Mouse (Mus musculus): ENCODE measurements around the gene Pou6f1.
"Not testable (repeated sequence)": the region's sequence is repeated elsewhere in the genome, so short reads cannot be mapped to it uniquely, and the experiment has no call there.

Gene Pou6f1

GRCm38 (mm10) chr15:100599276-100600046 is at the start of gene Pou6f1:
Gene Pou6f1, minus strand, starts transcription at chr15:100599984.
- peak; percentile 56 for DNase-seq

DNA sequence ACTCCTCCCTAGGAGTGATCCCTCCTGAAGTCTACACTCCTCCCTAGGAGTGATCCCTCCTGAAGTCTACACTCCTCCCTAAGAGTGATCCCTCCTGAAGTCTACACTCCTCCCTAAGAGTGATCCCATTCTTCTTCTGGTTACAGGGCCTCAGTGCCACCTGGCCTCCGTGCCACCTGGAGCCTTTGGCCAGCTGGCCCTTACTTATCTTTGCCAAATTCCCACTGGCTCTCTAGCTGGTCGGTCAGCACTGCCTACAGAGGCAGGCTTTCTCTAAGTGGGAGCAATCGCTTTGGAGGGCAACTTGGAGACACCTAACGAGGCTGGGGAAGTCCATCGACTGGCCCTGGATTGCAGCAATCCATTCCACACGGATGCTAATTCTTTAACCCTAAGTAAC is 46.4 kb upstream of the Pou6f1 start:
- DNase-seq = no peak

GRCm38 (mm10) chr15:100642451-100642850 is 42.7 kb upstream of the Pou6f1 start:
- no peak for DNase-seq

- DNase-seq = no peak
Measured at GRCm38 (mm10) chr15:100641226-100641810, 41.5 kb upstream of the Pou6f1 start.

DNA sequence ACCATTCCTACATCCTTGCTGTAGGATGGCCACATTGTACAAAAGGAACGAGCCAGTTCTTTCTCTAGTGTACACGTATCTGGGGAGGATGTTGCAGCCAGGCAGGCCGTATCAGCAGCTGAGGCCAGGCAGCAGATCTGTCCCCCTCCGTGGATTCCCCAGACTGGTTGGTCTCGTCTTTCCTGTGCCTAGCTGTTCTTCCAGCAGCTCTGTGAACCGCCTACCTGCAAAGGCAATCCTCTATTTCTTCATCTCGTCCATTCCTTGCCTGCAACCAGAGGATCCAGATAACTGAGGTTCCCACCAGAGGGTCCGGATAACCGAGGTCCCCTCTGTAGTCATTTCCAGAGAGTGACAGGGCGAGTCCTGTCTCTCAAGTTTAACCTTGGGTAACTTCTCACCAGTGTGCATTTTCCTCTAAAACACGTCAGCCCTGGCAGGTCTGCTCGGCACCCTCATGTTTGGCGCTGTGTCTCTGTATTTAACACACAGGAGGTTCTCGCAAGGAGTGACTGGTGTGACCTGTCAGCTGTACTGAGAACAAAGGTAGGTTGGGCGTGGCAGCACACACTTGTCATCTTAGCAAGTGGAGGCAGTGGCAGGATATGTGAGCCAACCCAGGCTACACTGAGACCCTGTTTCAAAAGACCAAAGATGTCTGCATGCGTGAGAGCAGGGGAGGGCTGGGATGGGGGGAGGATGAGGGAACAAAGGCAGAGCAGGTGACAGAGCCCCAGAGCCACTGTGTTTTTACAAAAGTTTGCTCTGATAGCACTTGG is 40.4 kb upstream of the Pou6f1 start:
- DNase-seq = no peak

- peak; percentile 36 for DNase-seq
Measured at GRCm38 (mm10) chr15:100637661-100638060, 37.9 kb upstream of the Pou6f1 start.

GRCm38 (mm10) chr15:100636700-100637501 is 37.1 kb upstream of the Pou6f1 start, which contains the start of gene Smagp:
Gene Smagp, minus strand, starts transcription at chr15:100636940.
- peak; percentile 56 for DNase-seq

- DNase-seq = no peak
Measured at GRCm38 (mm10) chr15:100635851-100636645, 36.3 kb upstream of the Pou6f1 start.

DNA sequence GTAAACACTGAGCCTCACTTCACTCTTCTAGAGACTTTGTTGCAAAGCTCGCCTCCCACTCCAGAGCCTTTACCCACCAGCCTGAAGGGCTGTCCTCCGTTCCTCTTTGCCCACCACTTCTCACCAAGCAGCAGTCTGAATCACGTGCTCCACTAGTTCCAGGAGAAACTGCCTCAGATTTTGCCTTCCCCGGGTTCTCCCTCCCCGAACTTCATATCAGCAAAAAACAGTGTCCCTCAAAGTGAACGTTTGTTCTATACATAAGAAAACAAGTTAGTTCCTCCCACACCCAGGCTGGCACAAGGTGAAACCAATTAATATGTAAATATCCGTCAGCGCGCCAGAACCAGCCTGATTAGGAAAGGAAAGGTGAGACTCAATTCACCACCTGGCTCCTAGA is 35.5 kb upstream of the Pou6f1 start:
- no peak for DNase-seq

GRCm38 (mm10) chr15:100633341-100633740 is 33.6 kb upstream of the Pou6f1 start:
- no peak for DNase-seq

DNA sequence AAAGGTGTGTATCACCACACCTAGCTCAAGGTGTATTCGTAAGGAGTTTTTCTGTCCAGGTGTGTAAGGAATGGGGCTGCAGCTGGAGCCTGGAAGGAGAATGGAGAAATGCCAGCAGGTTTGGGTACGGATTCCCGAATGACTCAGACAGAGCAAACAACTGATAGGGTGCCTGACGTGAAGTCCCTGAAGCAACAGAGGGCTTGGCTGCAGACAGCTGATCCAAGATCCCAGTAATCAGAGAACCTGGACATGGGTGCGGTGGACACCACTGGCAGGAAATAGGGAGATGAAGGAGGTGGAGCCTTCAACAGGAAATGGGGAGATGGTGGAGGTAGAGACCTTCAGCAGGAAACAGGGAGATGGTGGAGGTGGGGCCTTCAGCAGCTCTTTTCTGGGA is 32.5 kb upstream of the Pou6f1 start:
- DNase-seq = no peak

DNA sequence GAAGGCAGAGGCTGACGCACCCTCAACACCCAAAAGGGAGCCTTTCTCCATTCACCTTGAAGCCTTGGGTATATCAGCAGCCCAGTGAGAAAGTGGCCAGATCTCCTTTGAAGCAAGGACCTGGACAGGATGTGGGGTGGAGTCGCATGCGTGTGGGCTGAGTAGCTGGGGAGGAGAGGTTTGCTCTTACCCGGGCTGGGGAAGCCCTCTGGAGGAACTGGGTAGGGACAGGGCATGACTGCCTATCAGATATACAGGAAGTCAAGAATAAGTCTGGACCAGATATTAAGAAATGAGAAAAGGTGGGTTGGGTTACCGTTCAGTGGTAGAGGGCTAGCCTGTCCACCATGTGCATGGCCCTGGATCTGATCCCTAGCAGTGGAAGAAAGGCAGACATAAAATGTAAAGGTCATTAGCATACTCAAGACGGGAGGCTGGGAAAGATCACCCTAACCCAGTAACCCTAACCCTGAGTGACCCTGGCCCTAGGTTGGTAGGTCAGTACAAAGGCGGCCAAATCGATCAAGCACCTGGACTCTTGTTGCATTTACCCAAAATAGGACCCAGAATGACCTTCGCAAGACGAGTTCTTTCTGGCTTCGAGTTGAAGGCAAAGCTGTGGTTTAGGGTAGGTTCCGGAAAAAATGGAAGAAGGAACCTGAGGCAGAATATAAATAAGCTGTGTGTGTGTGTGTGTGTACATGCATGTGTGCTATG is 31.8 kb upstream of the Pou6f1 start:
- DNase-seq = no peak

- no peak for DNase-seq
Measured at GRCm38 (mm10) chr15:100630126-100630525, 30.3 kb upstream of the Pou6f1 start.

DNA sequence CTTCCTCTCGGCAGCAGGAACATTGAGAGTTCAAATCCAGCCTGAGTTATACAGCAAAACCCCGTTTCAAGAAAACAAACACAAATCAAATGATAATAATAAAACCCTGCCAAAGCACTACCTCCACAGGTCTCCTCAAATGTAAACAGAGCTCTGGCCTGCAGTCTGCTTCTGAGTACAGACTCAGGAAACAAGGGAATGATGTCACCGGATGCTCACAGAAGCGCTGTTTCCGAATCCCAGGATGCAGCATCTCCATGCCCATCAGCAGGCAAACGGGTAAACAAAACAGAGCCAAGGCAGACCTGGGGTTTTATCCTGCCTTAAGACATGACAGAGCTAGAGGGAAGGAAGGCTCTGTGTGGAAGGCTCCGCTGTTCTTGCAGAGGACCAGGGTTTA is 29.0 kb upstream of the Pou6f1 start:
- DNase-seq = no peak

- peak; percentile 37 for DNase-seq
Measured at GRCm38 (mm10) chr15:100627774-100628370, 28.1 kb upstream of the Pou6f1 start.

GRCm38 (mm10) chr15:100627287-100627686 is 27.5 kb upstream of the Pou6f1 start:
- DNase-seq = no peak

DNA sequence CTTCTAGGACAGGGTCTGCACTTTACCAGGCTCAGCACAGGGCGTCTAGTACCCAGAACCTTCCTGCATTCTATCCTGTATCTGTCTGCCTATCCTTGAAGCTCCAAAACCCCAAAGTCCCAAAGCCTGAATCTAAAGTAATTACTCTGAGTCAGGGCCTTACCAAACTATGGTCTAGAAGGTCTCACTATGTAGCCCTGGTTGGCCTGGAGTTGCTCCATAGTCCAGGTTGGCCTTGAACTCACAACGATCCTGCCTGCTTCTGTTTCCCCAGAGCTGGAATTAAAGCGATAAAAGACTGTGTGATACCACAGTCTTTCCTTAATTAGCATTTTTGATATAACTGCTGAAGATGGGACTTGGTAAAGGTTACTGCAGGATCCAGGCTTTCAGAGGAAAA is 24.7 kb upstream of the Pou6f1 start:
- no peak for DNase-seq

- no peak for DNase-seq
Measured at GRCm38 (mm10) chr15:100623754-100624153, 24.0 kb upstream of the Pou6f1 start.

- DNase-seq = no peak
Measured at GRCm38 (mm10) chr15:100622164-100622563, 22.4 kb upstream of the Pou6f1 start.

DNA sequence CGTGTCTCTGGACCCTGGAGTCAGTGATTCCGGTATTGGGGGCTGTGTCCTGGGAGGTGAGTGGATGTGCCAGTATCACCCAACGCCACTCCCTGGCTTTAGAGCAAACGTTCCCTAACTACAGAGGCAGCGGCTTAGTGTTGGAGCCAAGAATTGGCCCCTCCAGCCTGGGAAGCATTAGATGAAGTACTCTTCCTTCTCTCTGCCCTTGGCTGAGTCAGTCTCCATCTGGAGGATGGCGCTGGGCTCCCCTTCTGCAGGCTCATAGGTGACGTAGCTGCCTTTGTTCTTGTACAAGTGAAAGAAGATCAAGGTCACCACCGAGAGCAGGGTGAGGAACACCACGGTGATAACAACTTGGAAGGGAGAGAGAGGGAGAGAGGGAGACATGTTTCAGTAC is 21.9 kb upstream of the Pou6f1 start:
- DNase-seq = not testable (repeated sequence)

DNA sequence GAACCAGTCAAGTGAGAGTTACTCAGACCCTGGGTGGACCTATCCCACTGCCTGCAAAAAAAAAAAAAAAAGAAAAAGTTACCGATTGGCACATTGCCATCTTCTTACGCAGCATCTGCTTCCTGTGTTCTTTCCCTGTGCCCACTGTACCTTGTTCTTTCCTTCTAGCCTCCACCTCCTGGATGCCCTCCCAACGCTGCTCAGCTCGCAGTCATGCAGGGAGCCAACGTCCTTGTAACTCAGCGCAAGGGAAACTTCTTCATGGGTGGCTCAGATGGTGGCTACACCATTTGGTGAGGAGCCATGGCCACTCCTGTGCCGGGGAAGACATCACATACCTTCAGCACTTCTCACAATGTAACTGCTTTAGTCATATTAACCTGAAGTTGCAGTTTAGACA is 19.4 kb upstream of the Pou6f1 start:
- no peak for DNase-seq

Data from embryo, embryonic 11 days (tissue).